Mouse (Mus musculus) forebrain, embryonic 15.5 days (tissue): ENCODE data around the gene Myh9. TPM values are rescaled to one million over a fixed set of nuclear protein-coding genes. Genes with fewer than 3 reads are reported as not detected.

Experiments
- ATAC-seq: fragments of 200-750 bp; cut with Nextera tagmentation; replicated peaks from 2 replicates; pipeline ENCODE4 v1.8.0; 2017; ENCODE audit warnings: mild to moderate bottlenecking, moderate TSS enrichment, moderate library complexity
- H3K27ac ChIP-seq: fragments of 300-500 bp; sonication (generic); replicated peaks from 2 replicates; pipeline ENCODE4 v1.5.1; 2015; ENCODE audit warnings: mild to moderate bottlenecking, inconsistent platforms
- H3K27me3 ChIP-seq: fragments of 300-500 bp; sonication (generic); 2 replicates; pipeline ENCODE4 v1.6.1; 2015; ENCODE audit warnings: inconsistent platforms
- H3K36me3 ChIP-seq: fragments of 300-500 bp; sonication (generic); 2 replicates; pipeline ENCODE4 v1.6.1; 2015; ENCODE audit warnings: mild to moderate bottlenecking, inconsistent platforms
- H3K4me1 ChIP-seq: fragments of 300-500 bp; sonication (generic); 2 replicates; pipeline ENCODE4 v1.6.1; 2015; ENCODE audit warnings: inconsistent platforms
- H3K4me2 ChIP-seq: fragments of 300-500 bp; sonication (generic); replicated peaks from 2 replicates; pipeline ENCODE4 v1.6.1; 2015; ENCODE audit warnings: mild to moderate bottlenecking, inconsistent platforms
- H3K4me3 ChIP-seq: fragments of 300-500 bp; sonication (generic); 2 replicates; pipeline ENCODE4 v1.5.1; 2015; ENCODE audit warnings: mild to moderate bottlenecking, inconsistent platforms
- H3K9ac ChIP-seq: fragments of 300-500 bp; sonication (generic); replicated peaks from 2 replicates; pipeline ENCODE4 v1.6.1; 2015; ENCODE audit warnings: mild to moderate bottlenecking, inconsistent platforms
- H3K9me3 ChIP-seq: fragments of 300-500 bp; sonication (generic); 2 replicates; pipeline ENCODE4 v1.6.1; 2016; ENCODE audit warnings: inconsistent platforms
- WGBS: fragments of 180-500 bp; shearing (Covaris S2); methylation state at CpG from one replicate; pipeline ENCODE4 v1.1.7; 2015; ENCODE audit warnings: mixed read lengths; 5-methylcytosine and 5-hydroxymethylcytosine counted together
- polyA plus RNA-seq: library from polyadenylated mRNA; unstranded; fragments of >200 nt; fragmentation: Nextera tagmentation; extraction: Ambion mirVana; gene quantifications from 2 replicates; pipeline ENCODE4 v1.2.1, GENCODE M21; 2015

Gene Myh9
- polyA plus RNA-seq, 1 experiment from 2014 or later, result 12.3 TPM

DNA sequence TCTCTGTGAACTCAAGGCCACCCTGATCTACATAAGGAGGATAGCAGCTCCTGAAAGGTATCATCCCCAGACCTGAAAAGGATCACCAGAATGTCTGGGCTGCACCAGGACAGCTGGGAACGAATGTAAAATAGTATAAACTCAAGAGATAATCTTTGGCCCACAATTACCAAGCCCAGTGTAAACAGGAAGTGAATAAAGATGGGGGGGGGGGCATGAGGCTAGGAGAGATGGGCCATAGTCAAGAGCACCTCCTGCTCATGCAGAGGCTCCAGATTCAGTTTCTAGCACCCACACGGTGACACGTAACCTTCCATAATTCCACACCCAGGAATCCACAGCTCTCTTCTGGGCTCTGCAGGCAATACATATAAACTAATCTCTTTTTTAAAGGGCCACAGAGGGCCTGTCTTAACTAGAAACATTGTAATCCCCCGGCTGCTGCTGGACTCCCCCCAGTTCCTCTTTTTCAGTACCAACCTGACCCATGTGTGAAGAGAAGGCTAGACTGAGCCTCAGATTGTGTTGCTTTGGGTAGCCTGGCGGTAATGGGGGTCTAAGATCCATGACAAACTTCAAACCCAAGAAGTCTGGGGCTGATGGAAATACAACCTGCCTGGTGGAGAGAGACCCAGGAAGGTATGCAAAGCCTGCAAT lies 11.4 kb downstream of the Myh9 start:
- Histone ChIP-seq H3K9ac (no peak overlapping the region), H3K4me3 (no peak overlapping the region), H3K36me3 (no peaks in the 10 kb centered on the region), H3K4me2 (no peak overlapping the region), H3K9me3 (no peaks in the 10 kb centered on the region), H3K27me3 (no peaks in the 10 kb centered on the region), H3K27ac (no peak overlapping the region), H3K4me1 (peaks cover 15% of the 10 kb centered on the region)
- WGBS, result 88% methylated on average over 5 of the region's 5 CpGs
- no peak for ATAC-seq

DNA sequence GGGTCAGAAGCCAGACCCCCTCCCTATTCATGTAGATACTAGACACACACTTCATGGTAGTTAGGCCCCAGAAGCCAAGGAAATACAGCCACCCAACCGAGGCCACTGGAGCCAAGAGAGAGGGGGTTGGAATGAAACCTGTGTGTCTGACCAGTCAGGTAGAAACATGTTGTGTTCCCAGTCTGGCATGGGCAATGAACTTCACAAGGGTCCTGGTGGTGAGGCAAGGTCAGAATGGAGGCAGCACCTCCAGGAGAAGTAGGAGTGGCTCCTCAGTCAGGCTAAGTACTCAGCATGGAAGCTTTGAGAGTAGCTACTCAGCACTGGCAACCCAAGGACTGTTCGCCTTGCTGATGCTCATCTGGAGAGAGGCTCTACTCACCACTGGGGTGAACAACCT lies 12.4 kb downstream of the Myh9 start:
- Histone ChIP-seq H3K4me2 (no peak overlapping the region), H3K36me3 (no peaks in the 10 kb centered on the region), H3K4me3 (no peak overlapping the region), H3K27ac (no peak overlapping the region), H3K9me3 (no peaks in the 10 kb centered on the region), H3K9ac (no peak overlapping the region), H3K27me3 (no peaks in the 10 kb centered on the region), H3K4me1 (peaks cover 15% of the 10 kb centered on the region)
- ATAC-seq, result no peak
- WGBS, result 55% methylated on average over 2 of the region's 2 CpGs

DNA sequence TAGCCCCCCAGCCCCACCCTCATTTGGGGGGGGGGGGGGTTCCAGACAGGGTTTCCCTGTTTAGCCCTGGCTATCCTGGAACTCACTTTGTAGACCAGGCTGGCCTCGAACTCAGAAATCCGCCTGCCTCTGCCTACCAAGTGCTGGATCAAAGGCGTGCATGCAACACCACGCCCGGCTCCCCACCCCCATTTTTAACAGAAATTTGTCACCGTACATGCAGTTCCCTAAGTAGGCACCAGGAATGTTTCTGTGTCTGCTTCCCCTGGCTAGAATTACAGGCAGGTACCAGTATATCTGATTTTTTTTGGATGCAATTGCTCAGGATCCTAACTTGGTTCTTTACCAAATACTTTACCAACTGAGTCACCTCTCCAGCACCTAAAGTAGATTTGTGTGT lies 13.1 kb downstream of the Myh9 start:
- 97% methylated on average over 6 of the region's 6 CpGs for WGBS
- H3K9me3 ChIP-seq, result no peaks in the 10 kb centered on the region
- H3K27ac ChIP-seq, result no peak overlapping the region
- no peaks in the 10 kb centered on the region for H3K27me3 ChIP-seq
- H3K4me1 ChIP-seq, result peaks cover 15% of the 10 kb centered on the region
- no peaks in the 10 kb centered on the region for H3K36me3 ChIP-seq
- no peak overlapping the region for H3K4me2 ChIP-seq
- H3K4me3 ChIP-seq, result no peak overlapping the region
- no peak overlapping the region for H3K9ac ChIP-seq
- ATAC-seq, result no peak

DNA sequence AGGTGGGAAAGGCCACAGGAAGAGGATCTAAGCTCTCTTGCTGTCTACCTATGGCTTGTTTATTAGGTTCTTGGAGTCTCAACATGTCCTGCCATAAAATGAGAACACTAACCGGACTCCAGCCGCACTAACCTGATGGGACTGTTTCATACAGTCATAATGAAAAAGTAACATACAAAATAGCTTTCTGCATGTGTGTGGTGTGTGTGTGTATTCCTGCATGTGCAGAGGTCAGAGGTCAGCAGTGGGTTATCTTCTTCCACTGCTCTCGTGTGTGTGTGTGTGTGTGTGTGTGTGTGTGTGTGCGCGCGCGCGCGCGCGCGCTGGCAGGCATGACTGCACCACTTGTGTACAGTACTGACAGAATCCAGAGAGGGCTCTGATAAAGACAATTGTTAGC lies 13.7 kb downstream of the Myh9 start:
- Histone ChIP-seq H3K4me1 (peaks cover 15% of the 10 kb centered on the region), H3K27ac (no peak overlapping the region), H3K4me3 (no peak overlapping the region), H3K4me2 (no peak overlapping the region), H3K9me3 (no peaks in the 10 kb centered on the region), H3K27me3 (no peaks in the 10 kb centered on the region), H3K9ac (no peak overlapping the region), H3K36me3 (no peaks in the 10 kb centered on the region)
- no peak for ATAC-seq
- WGBS, result 95% methylated on average over 12 of the region's 12 CpGs

DNA sequence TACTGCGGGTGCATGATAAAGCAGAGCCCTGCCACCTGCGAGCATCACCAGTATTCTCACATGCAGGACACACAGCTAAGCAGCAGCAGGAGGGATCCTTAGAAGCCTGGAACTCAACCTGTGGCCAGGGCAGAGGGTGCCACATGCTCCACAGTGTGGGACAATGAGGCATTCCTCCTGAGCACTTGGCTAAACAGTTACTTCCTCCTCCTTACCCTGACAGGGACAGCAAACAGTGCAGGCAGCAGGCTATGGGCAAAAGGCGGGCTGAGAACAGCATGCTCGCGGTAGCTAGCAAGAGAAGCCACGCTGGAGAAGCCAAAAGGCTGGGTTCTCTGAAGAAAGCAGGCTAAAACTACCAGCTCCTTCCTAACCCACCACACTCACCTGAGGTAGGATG lies 14.2 kb downstream of the Myh9 start:
- Histone ChIP-seq H3K9ac (no peak overlapping the region), H3K4me3 (no peak overlapping the region), H3K36me3 (no peaks in the 10 kb centered on the region), H3K4me1 (peaks cover 15% of the 10 kb centered on the region), H3K27ac (no peak overlapping the region), H3K4me2 (no peak overlapping the region), H3K27me3 (no peaks in the 10 kb centered on the region), H3K9me3 (no peaks in the 10 kb centered on the region)
- WGBS, result 15% methylated on average over 6 of the region's 6 CpGs
- no peak for ATAC-seq

DNA sequence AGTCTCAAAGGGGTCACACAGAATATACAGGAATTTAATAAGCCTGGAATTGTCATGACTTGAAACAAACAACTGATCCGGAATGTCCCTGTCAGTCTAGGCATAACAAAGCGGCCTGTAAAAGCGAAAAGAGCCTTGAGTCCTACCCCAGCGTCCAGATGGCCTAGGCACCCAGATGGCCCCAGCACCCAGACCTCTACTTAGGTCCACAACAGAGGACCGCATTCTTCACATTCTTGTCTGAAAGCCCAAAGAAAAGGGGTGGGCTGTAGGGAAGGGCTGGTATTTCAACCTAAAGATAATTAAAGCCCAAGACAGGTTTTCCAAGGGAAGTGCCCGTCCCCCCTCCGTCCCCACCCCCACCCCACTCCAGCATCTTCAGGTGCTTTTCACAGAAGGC lies 14.6 kb downstream of the Myh9 start:
- no peak overlapping the region for H3K27ac ChIP-seq
- no peak overlapping the region for H3K9ac ChIP-seq
- no peaks in the 10 kb centered on the region for H3K9me3 ChIP-seq
- H3K4me1 ChIP-seq, result peaks cover 16% of the 10 kb centered on the region
- no peak for ATAC-seq
- H3K36me3 ChIP-seq, result no peaks in the 10 kb centered on the region
- no peak overlapping the region for H3K4me2 ChIP-seq
- 13% methylated on average over 7 of the region's 7 CpGs for WGBS
- no peaks in the 10 kb centered on the region for H3K27me3 ChIP-seq
- no peak overlapping the region for H3K4me3 ChIP-seq

DNA sequence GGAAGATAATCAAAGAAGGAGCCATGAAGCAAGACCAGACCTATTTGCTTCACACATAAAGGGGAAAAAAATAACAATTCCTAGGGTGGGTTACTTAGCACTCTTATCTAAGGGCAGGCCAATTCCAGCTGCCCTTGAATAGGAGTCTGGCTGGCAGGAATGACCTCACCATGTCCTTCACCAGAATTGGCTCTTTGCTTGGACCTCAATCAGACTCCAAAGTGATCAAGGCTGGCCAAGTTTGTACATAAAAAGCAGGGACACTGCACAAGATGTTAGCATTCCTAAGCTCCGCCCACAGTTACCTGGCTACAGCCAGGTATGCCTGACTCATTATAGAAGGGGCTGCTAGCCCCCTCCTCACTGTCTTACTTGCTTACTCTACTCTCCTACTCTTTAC lies 16.6 kb downstream of the Myh9 start:
- H3K27ac ChIP-seq, result no peak overlapping the region
- no peak overlapping the region for H3K9ac ChIP-seq
- H3K4me1 ChIP-seq, result peaks cover 28% of the 10 kb centered on the region
- no peaks in the 10 kb centered on the region for H3K36me3 ChIP-seq
- WGBS, result 100% methylated on average over 1 of the region's 1 CpGs
- H3K4me3 ChIP-seq, result no peak overlapping the region
- no peak for ATAC-seq
- H3K4me2 ChIP-seq, result no peak overlapping the region
- no peaks in the 10 kb centered on the region for H3K27me3 ChIP-seq
- H3K9me3 ChIP-seq, result no peaks in the 10 kb centered on the region

DNA sequence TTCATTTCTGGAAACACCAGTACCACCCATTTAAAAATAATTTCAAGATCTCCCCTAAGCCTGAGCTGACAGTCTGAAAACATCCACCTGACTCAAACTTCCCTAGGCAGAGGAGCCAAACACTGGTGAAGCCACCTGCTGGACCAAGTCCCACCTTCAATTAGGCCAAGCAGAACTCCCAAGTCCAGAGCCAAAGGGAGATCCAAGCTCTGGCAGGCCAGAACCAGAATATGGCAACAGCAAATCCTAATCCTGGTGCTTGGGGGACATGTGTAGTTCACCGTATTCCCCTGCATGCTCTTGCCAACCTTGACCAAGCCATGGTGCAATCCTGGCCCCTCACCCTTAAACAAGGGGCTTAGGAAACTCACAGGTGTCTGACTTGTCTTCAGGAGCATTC lies 17.7 kb downstream of the Myh9 start:
- no peak overlapping the region for H3K4me2 ChIP-seq
- no peak overlapping the region for H3K27ac ChIP-seq
- 90% methylated on average over 1 of the region's 1 CpGs for WGBS
- no peaks in the 10 kb centered on the region for H3K9me3 ChIP-seq
- no peaks in the 10 kb centered on the region for H3K27me3 ChIP-seq
- H3K4me1 ChIP-seq, result peaks cover 31% of the 10 kb centered on the region
- no peak overlapping the region for H3K9ac ChIP-seq
- ATAC-seq, result no peak
- no peaks in the 10 kb centered on the region for H3K36me3 ChIP-seq
- no peak overlapping the region for H3K4me3 ChIP-seq

DNA sequence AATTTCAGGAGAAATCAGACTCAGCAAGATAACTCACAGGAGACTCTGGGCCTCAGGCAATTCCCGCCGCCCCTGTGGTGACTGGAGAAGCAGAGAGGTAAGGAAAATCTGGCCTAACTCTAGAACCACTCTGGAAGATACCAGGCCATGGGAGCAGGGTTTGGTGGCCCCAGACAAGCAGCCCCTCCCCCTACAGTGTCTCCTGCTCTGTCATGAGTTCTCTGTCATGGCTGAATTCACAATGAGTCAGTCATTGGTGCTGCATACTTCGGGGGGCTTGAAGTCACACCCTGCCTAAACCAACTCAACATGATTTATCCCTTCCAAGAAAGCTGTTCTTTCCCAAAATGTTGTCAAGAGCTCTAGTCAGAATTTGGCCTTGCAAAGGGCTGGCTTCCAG lies 18.3 kb downstream of the Myh9 start:
- no peak overlapping the region for H3K4me3 ChIP-seq
- no peak for ATAC-seq
- no peak overlapping the region for H3K4me2 ChIP-seq
- no peaks in the 10 kb centered on the region for H3K9me3 ChIP-seq
- WGBS, result 69% methylated on average over 3 of the region's 3 CpGs
- no peak overlapping the region for H3K9ac ChIP-seq
- peaks cover 31% of the 10 kb centered on the region for H3K4me1 ChIP-seq
- no peaks in the 10 kb centered on the region for H3K27me3 ChIP-seq
- no peaks in the 10 kb centered on the region for H3K36me3 ChIP-seq
- H3K27ac ChIP-seq, result no peak overlapping the region

DNA sequence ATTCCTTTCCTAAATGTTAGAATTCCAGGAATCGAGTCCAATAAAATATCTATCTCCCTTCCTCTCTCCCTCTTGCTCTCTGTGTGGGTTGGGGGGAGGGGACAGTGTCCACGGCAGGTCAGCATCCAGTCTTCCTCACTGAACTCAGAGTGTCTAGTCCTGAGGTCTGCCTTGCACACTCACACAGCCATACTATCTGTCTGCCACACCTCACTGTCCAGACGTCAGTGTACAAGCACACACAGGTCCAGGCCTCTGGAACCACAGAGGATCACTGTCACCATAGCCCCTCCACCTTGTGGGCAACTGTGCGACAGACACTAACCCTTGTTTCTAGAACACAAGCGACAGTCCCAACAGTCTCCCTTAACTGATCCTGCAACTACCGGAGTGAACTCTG lies 18.8 kb downstream of the Myh9 start:
- H3K27ac ChIP-seq, result no peak overlapping the region
- no peaks in the 10 kb centered on the region for H3K36me3 ChIP-seq
- H3K4me1 ChIP-seq, result peaks cover 29% of the 10 kb centered on the region
- no peak overlapping the region for H3K4me3 ChIP-seq
- no peaks in the 10 kb centered on the region for H3K9me3 ChIP-seq
- H3K4me2 ChIP-seq, result no peak overlapping the region
- no peak overlapping the region for H3K9ac ChIP-seq
- 81% methylated on average over 6 of the region's 6 CpGs for WGBS
- H3K27me3 ChIP-seq, result no peaks in the 10 kb centered on the region
- no peak for ATAC-seq

DNA sequence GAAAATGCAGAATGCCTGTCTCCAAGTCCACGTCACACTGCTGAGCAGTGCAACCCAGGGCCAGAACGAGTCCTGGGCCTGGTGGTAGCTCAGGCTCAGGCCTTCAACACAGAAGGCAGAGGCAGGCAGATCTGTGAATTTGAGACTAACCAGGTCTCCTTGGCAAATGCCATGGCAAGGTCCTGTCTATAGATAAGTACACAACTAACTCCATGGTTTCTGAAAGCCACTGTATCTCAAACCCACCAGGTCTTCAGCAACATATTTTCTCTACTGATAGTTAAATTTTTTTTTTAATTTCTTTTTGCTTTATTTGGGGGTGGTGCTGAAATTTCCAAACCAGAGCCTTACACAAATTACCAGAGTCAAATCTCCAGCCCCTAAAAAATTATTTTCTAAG lies 19.3 kb downstream of the Myh9 start:
- Histone ChIP-seq H3K4me3 (no peak overlapping the region), H3K4me1 (peaks cover 27% of the 10 kb centered on the region), H3K27me3 (no peaks in the 10 kb centered on the region), H3K9ac (no peak overlapping the region), H3K4me2 (no peak overlapping the region), H3K9me3 (no peaks in the 10 kb centered on the region), H3K36me3 (no peaks in the 10 kb centered on the region), H3K27ac (no peak overlapping the region)
- no peak for ATAC-seq
- 67% methylated on average over 2 of the region's 2 CpGs for WGBS

DNA sequence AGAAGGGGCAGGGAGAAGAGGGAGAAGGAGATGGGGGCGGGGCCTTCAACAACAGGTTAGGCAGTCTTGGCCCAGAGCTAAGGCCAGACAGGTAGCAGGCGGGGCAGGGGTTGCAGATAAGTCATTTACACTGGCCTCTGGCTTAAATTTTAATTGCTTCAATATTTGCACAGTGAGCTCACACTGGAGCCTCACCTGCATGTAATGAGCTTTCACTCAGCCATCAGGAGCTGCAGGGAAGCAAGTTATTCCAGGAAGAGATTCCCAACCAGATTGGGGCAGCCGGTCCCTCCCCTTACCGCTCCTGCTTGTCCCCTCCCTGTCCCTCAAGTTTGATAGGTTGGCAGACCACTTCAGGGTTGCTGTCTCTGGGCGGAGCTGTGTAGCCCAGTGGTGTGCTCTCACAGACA lies 19.9 kb downstream of the Myh9 start:
- H3K36me3 ChIP-seq, result no peaks in the 10 kb centered on the region
- H3K27me3 ChIP-seq, result no peaks in the 10 kb centered on the region
- no peaks in the 10 kb centered on the region for H3K9me3 ChIP-seq
- H3K4me3 ChIP-seq, result no peak overlapping the region
- H3K27ac ChIP-seq, result no peak overlapping the region
- no peak overlapping the region for H3K9ac ChIP-seq
- H3K4me1 ChIP-seq, result peaks cover 27% of the 10 kb centered on the region
- 52% methylated on average over 5 of the region's 5 CpGs for WGBS
- ATAC-seq, result no peak
- H3K4me2 ChIP-seq, result no peak overlapping the region

DNA sequence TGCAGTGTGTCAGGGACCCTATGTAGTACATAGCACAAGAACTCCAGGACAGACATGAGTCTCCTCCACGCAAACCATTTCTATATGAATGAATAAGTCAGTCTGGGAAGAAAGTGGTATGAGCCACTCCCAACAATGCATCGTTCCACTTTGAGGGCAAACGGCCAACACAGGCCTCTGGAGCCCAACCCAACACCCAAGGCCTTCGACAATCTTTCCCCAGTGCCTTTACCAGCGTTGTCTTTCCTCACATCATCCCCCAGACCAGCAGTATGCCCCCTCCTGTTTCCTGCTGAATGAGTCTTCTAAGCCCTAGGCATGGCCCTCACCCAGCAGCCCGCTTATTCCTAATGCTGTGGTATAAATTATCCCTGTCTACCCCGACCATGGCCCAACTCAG lies 20.6 kb downstream of the Myh9 start:
- Histone ChIP-seq H3K4me2 (no peak overlapping the region), H3K9ac (no peak overlapping the region), H3K4me3 (no peak overlapping the region), H3K9me3 (no peaks in the 10 kb centered on the region), H3K27ac (no peak overlapping the region), H3K4me1 (peaks cover 28% of the 10 kb centered on the region), H3K36me3 (no peaks in the 10 kb centered on the region), H3K27me3 (no peaks in the 10 kb centered on the region)
- 58% methylated on average over 7 of the region's 7 CpGs for WGBS
- no peak for ATAC-seq
